Mouse (Mus musculus) kidney, postnatal 36 days (tissue): ENCODE results near the gene Irf3.

Source experiments
- DNase-seq, 2 experiments: peaks; one replicate each; pipeline ENCODE4 v3.0.0; 2021 to 2022; ENCODE audit warnings: mixed read lengths in 2 of 2

Irf3 gene

DNA sequence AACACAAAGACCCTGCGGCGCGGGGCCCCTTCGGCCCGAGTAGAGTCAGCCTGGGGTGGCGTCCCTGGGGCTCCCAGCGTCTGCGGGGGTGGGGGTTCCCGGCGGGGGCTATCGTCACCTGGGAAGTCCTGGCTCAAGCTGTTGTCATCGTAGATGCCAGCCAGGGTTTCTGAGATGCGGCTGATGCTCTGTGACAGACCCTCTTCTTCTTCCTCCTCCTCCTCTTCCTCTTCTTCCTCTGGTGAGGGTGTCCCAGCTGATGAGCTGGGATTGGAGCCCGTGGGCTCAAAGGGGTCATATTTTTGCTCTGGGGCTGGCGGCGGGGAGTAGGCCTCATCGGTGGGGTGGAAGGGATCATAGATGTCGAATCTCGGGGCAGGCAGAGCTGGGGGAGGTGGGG lies 11.0 kb downstream of the Irf3 start:
- DNase-seq: no peak

DNA sequence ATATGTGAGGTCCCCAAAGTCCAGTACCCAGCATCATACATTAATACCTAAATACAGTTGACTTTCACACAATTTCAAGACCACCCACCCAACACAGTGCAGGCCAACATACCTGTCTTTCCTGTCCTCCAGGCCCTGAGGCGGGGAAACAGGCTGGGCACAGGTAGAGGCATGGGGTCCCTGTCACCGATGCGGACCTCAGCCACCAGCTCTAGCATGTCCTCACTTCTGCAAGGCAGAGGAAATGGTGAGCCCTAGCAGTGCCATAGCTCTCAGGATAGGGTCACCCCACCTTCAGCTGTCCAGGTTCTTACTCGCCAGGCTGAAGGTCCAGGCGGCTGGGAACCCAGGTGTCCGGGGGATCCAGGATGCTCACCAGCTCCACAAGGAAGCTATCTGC lies 14.6 kb downstream of the Irf3 start:
- no peak for DNase-seq

DNA sequence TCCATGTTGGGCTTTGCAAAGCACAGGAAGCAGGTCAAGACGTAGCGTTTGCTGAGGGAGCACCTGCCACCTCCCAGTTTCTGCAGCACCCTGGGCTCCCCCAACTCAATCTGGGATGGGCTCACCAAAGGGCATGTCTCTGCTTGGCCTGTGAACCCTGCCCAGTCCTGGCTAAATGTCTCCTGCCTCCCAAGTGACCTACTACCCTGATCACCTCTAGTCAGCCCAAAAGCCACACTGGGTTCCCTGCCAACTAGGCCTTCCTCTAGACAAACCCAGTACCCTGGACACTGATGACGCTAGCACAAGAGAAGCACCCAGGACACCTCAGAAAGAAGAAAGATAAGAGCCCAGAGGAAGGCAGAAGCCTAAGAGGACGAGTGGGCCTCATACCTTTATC lies 15.4 kb downstream of the Irf3 start:
- no peak for DNase-seq

GRCm38 (mm10) chr7:45013366-45014095 lies 16.1 kb downstream of the Irf3 start:
- no peak for DNase-seq

GRCm38 (mm10) chr7:45014096-45014451 lies 16.6 kb downstream of the Irf3 start:
- no peak for DNase-seq

GRCm38 (mm10) chr7:45015344-45015956 lies 18.0 kb downstream of the Irf3 start:
- DNase-seq: no peak

GRCm38 (mm10) chr7:45015957-45016612 lies 18.6 kb downstream of the Irf3 start, which contains the start of gene Scaf1:
Scaf1 (minus strand) TSS chr7:45016363.
- DNase-seq: peak; percentile 99 to 100

DNA sequence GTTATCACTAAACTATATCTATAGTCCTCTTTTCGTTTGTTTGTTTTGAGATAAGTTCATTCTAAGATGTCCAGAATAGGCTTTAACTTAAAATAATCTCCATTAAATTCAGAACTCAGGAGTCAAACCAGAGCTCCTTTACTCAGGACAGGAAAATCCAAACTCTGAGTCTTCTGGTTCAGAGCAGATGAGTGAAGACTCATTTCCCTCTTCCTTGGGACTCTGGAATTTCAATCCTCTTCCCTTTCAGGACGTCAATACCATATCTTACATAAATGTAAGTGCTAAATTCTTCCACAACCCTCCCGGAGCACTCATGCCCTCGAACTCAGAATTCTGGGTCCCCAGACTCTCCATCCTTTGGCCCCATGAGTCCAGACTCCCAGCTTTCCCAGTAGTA lies 19.3 kb downstream of the Irf3 start:
- DNase-seq: no peak

DNA sequence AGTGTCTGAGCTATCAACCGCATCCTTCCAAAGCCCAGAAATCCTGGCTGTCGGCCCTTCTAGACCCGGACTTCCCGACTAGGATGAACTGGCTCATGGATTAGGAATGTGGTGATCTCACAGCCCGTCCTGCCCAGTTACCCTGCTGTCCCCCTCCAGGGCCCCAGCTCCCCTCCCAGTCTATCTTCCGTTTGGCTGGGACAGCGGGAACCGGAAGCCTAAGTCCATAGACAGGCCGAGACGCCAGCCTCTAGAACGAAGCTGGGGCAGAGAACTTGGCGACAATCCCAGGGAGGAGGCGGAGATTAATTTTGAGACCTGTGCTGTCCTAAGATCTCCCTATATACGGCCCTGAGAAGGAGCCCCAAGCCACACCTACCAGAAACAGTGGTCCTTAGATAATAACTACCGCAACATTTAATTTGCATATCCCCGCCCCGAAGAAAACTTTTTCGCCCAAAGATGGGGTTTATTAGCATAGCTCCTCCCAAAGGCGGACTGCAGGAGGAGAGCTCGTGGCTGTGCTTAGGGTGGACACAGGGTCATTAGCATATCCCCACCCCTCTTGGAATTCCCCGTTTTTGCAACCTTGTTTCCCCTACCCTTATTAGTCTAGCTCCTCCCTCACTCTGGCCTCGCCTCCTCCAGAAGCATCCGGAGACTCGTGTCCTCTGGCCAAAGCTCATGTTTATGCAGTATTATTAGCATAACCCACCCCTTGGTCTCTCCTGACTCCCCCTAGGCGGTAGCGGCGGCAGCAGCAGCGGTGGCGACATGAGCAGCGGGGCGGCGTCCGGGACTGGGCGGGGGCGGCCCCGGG lies 20.0 kb downstream of the Irf3 start, which contains the start of gene Rras:
TSS of gene Rras (plus strand) at position 720 of the 820 bp plus-strand sequence.
- peak; percentile 90 to 99 for DNase-seq

GRCm38 (mm10) chr7:45019031-45019571 lies 21.7 kb downstream of the Irf3 start:
- peak; percentile 75 to 85 for DNase-seq

DNA sequence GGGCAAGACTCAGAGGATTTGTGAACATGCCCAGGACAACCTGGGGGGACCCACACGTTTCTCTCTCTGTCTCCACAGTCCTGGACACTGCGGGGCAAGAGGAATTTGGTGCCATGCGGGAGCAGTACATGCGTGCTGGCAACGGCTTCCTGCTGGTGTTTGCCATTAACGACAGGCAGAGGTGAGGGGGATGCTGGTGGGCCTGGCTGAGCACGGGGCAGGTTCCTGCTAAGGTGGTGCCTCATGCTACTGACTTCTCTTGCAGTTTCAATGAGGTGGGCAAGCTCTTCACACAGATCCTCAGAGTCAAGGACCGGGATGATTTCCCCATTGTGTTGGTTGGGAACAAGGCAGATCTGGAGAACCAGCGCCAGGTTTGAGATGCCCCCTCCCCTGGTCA lies 22.8 kb downstream of the Irf3 start:
- no peak for DNase-seq

DNA sequence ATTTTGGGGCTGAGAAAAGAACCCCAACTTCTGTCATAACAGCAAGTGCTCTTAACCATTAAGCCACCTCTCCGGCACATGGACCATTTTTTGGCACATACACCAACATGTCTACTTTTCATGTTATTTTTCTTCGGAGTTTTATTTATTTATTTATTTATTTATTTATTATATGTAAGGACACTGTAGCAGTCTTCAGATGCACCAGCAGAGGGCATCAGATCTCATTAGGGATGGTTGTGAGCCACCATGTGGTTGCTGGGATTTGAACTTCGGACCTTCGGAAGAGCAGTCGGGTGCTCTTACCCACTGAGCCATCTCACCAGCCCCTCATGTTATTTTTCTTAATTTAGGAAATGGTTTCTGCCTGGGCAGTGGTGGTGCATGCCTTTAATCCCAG lies 26.3 kb downstream of the Irf3 start:
- DNase-seq: peak; percentile 21 to 50

DNA sequence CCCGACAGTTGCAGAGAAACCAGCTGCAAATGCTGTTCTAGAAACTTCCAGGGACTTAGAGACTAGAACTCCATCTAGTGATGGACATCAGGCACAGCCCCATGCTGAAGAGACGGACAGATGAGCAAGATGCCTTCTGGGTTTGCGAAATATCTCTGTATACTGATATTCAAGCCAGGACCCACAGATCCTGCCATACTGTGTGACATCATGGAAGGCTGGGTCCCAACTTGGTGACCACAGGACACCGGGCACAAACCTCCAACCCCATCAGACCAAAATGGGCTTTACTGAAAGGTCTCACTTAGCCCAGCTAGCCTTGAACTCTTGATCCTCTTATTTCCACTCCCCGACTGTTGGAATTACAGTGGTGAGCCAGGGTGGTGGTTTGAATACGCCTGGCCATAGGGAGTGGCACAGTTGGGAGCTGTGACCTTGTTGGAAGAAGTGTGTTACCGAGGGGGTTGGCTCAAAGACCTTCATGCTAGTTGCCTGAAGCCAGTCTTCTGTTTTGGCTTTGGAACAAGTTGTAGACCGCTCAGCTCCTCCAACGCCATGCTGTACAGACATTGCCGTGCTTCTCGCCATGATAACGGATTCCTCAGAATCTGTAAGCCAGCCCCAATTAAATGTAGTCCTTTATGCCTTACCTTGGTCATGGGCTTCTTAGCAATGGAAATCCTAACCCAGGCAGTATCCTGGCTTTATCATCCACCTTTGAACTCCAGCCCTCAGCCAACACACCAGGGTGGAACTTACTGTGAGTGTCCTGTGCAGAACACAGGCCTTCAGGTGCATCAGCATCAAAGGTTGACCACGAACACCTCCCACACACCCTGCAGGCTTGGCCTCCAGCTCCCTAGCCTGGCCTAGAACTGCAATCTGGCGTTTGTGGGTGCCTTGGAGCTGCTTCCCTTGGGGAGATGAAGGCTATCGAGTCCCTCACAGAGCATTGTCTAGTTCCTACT lies 27.1 kb downstream of the Irf3 start:
- no peak for DNase-seq

DNA sequence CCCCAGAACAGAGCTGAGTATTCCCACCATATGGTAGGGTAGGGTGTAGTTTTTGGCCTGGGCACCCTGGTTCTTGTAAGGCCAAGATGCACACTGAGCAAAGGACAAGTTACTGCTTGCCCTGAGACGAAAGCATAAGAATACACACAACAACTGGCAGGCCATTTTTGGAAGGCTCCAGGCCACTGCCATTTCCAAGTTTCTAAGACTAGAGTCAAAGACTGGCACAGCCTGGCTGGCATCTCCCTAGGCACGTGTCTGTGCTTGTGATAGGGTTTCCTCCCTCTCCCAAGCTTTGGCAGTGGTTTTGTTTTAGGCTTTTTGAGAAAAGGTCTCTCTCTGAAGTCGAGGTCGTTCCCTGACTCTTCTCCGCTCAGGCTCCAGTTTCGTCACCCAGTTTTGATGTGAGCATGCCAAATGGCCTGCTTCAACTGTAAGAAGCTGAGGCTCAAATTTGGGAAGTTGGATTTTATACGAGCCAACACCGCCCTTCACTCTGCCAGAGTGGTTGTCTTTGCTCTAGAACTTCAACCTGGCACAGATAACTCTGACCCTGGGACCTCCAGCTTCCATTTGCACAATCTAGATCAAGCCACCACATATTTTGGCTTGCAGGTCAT lies 28.3 kb downstream of the Irf3 start:
- no peak for DNase-seq

DNA sequence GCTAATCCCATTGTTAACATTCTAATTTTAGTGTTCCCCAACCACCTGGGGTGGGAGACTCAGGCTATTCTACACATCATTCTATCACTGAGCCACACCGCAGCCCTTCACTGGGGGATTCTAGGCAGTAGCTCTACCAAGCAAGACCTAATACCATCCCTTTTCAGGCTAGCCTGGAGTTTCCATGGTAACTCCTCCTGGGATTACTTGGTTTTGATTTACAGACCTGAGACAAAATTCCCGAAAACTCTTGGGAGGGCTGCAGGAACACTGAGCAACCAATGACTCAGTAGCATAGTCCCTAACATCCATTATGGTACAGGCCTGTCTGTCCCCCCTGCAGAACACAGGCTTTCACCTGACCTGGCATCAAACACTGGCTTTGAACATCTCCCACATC lies 28.8 kb downstream of the Irf3 start:
- DNase-seq: no peak

DNA sequence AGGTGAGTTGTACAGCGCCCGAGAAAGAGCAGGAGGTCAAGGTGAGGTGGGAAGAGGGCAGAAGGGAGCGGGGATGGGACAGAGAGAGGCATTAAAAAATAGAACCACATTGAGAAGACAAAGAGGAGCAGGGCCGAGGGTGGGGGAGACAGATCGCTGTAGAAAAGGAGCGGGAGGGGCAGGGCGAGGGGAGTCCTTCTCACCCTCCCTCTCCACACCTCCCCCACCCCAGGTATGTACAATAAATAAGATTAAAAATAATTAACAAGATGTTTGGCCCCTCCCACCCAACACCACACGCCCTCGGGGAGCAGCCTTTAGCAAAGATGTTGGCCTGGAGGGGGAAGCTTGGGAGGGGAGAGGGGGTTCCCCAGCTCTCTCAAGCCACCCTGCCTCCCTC lies 30.3 kb downstream of the Irf3 start:
- no peak for DNase-seq

DNA sequence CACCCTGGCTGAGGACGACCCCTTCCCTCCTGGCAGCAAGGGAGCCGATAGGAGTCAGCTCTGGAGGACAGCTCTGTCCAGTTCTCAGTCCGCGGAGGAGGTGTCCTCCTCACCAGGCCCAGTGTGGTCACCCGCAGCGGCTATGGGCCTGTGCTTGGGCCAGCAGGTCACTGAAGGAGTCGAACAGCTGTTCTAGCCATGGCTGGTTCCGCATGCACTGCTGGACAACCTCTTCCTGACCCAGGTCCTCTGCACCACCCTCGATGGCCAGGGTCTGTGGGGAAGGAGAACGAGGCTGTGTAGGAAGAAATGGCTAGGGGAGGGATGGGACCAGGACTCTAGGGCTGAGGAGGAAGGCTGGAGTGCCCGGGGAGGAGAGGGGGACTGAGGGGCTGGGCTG lies 30.9 kb downstream of the Irf3 start:
- DNase-seq: no peak

- DNase-seq: no peak
These were observed 32.5 kb downstream of the Irf3 start for GRCm38 (mm10) chr7:45029995-45030394.

- DNase-seq: no peak
These were observed 33.4 kb downstream of the Irf3 start for GRCm38 (mm10) chr7:45030857-45031256.

- DNase-seq: no peak
These were observed 36.4 kb downstream of the Irf3 start for GRCm38 (mm10) chr7:45033722-45034359.

- DNase-seq: no peak
These were observed 38.2 kb downstream of the Irf3 start for GRCm38 (mm10) chr7:45035631-45036030.
